29 mouse cellular contexts compared by ENCODE assay signal in genomic region chr8:114552606-114553005, GRCm38 (mm10).
DNase-seq lines count a peak whose midpoint lies in the region; ATAC-seq and TF ChIP-seq lines count a peak whose summit lies in the region.
"Had no signal": no experiment of that assay in that cellular context is flagged by ENCODE, and none has a peak within 500 bp of the region (broad histone marks: within the 10 kb centered on the region; RNA-seq: fewer than 3 reads in every experiment).

No protein-coding gene starts in this region.

- 57% methylated on average over 3 of the region's 3 CpGs for WGBS in liver, adult 2 months
- WGBS in liver, embryonic 12.5 days (ENCODE audit: insufficient replicate concordance): 63% methylated on average over 3 of the region's 3 CpGs

- H3K79me2 ChIP-seq in liver, adult 2 months (ENCODE audit: control insufficient read depth, insufficient read depth, low read length): no peaks in the 10 kb centered on the region

- peak overlapping the region; percentile 34; the same call in 1 of the 2 replicates for H3K27ac ChIP-seq in liver, adult 2 months (replicated peaks; ENCODE audit: insufficient read depth, low read depth, low read length)
- H3K27ac ChIP-seq in liver, embryonic 12.5 days: no peak overlapping the region
- H3K27ac ChIP-seq: embryonic facial prominence, embryonic 10.5 days; embryonic facial prominence, embryonic 15.5 days; forebrain, embryonic 12.5 days; heart, embryonic 13.5 days; hindbrain, embryonic 12.5 days; hindbrain, postnatal 0 days; intestine, embryonic 15.5 days; layer of hippocampus, adult 2 months; liver, embryonic 14.5 days had no signal

- no peak for ATAC-seq in liver, embryonic 12.5 days
- ATAC-seq: activated CD4-positive, CD25-positive, alpha-beta regulatory T cell, adult 4 months; forebrain, postnatal 0 days; hindbrain, postnatal 0 days; intestine, embryonic 15.5 days had no signal

- intact Hi-C loops in heart, postnatal 25 days (cut with DNase I): no loop called here

- H3K9me3 ChIP-seq in liver, embryonic 12.5 days (replicated peaks): no peaks in the 10 kb centered on the region
- H3K9me3 ChIP-seq: embryonic facial prominence, embryonic 10.5 days; embryonic facial prominence, embryonic 15.5 days; forebrain, embryonic 12.5 days; heart, embryonic 13.5 days; hindbrain, embryonic 12.5 days; intestine, embryonic 15.5 days had no signal

- H3K4me2 ChIP-seq in liver, embryonic 12.5 days: no peak overlapping the region
- H3K4me2 ChIP-seq: embryonic facial prominence, embryonic 15.5 days; forebrain, embryonic 12.5 days; heart, embryonic 13.5 days; hindbrain, embryonic 12.5 days; intestine, embryonic 15.5 days had no signal

- DNase-seq in heart, adult 18-20 months: peak; percentile 20 to 23
- no peak for DNase-seq in heart, postnatal 25 days (ENCODE audit: low spot score)
- DNase-seq in liver, adult 2 months (ENCODE audit: extremely low read depth, low read depth, low spot score): peak; percentile 43
- peak; percentile 81 for DNase-seq in adipocyte (ENCODE audit: low spot score)
- peak; percentile 77 for DNase-seq in skeletal muscle tissue, adult 2 months (ENCODE audit: low read depth, low spot score)
- no peak for DNase-seq in layer of hippocampus, postnatal 25 days (ENCODE audit: extremely low spot score in 1 of 2, low spot score in 1 of 2)
- DNase-seq: adrenal gland, adult 8-10 months; B cell, adult 2 months; cerebellum, adult 8-10 months; cerebellum, postnatal 25 days; forebrain, postnatal 0 days; kidney, postnatal 36 days; layer of hippocampus, postnatal 36 days; lung, adult 2 months; lung, postnatal 10 days; midbrain, embryonic 14.5 days; right cerebral cortex, adult 18-20 months; thymus, postnatal 14 days had no signal

- no peak overlapping the region for H3K4me3 ChIP-seq in liver, adult 2 months (ENCODE audit: insufficient read depth, low read depth, low read length)
- H3K4me3 ChIP-seq in liver, embryonic 12.5 days: no peak overlapping the region
- H3K4me3 ChIP-seq: embryonic facial prominence, embryonic 10.5 days; embryonic facial prominence, embryonic 15.5 days; forebrain, embryonic 12.5 days; heart, embryonic 13.5 days; hindbrain, embryonic 12.5 days; intestine, embryonic 15.5 days; layer of hippocampus, adult 2 months had no signal

- no peaks in the 10 kb centered on the region for H3K36me3 ChIP-seq in liver, adult 2 months (ENCODE audit: control insufficient read depth, insufficient read depth, low read length)
- H3K36me3 ChIP-seq in liver, embryonic 12.5 days: no peaks in the 10 kb centered on the region
- H3K36me3 ChIP-seq: embryonic facial prominence, embryonic 10.5 days; embryonic facial prominence, embryonic 15.5 days; forebrain, embryonic 12.5 days; heart, embryonic 13.5 days; hindbrain, embryonic 12.5 days; intestine, embryonic 15.5 days had no signal

- no peaks in the 10 kb centered on the region for H3K27me3 ChIP-seq in liver, adult 2 months (ENCODE audit: control insufficient read depth, insufficient read depth, low read length)
- H3K27me3 ChIP-seq in liver, embryonic 12.5 days (replicated peaks): no peaks in the 10 kb centered on the region
- H3K27me3 ChIP-seq: embryonic facial prominence, embryonic 15.5 days; forebrain, embryonic 12.5 days; heart, embryonic 13.5 days; hindbrain, embryonic 12.5 days; intestine, embryonic 15.5 days had no signal

- H3K9ac ChIP-seq in liver, adult 2 months (ENCODE audit: low read depth, low read length): no peak overlapping the region
- H3K9ac ChIP-seq in liver, embryonic 12.5 days: no peak overlapping the region
- H3K9ac ChIP-seq: embryonic facial prominence, embryonic 15.5 days; forebrain, embryonic 12.5 days; forebrain, postnatal 0 days; heart, embryonic 13.5 days; hindbrain, embryonic 12.5 days; intestine, embryonic 15.5 days; liver, embryonic 14.5 days had no signal

- H3K4me1 ChIP-seq in liver, adult 2 months (ENCODE audit: control insufficient read depth, insufficient read depth, low read length): peaks cover 21% of the 10 kb centered on the region
- H3K4me1 ChIP-seq in liver, embryonic 12.5 days: no peaks in the 10 kb centered on the region
- H3K4me1 ChIP-seq: forebrain, embryonic 12.5 days; hindbrain, embryonic 12.5 days had no signal

- no peak for TF ChIP-seq CTCF in liver, adult 2 months (IDR thresholded peaks at IDR 0.05; ENCODE audit: low read depth, low read length)

- TF ChIP-seq POLR2A in liver, adult 2 months (IDR thresholded peaks at IDR 0.05; ENCODE audit: extremely low read depth, insufficient read depth, low read length): no peak

Comparison
In these comparisons a context has a peak if more than half of its experiments do, and no peak if none do; other contexts are left out.
1. DNase-seq: peak in heart, adult 18-20 months (2 of 2), liver, adult 2 months (single experiment), adipocyte (single experiment) and skeletal muscle tissue, adult 2 months (single experiment); none in heart, postnatal 25 days (single experiment) and layer of hippocampus, postnatal 25 days (0 of 2).